Mouse (Mus musculus) MEL (cell line): ENCODE results near the gene Fam19a2. TPM values are rescaled to one million over a fixed set of nuclear protein-coding genes. Genes with fewer than 3 reads are reported as not detected.

Experiments used
- DNase-seq: peaks from one replicate; pipeline ENCODE4 v3.0.0; 2011; ENCODE audit warnings: low read depth, low spot score
- H3K27ac ChIP-seq: 2 replicates; pipeline ENCODE4 v1.5.1; 2012; ENCODE audit warnings: low read depth, mild to moderate bottlenecking, control low read depth, low read length, moderate library complexity; ENCODE audit not compliant: control insufficient read depth
- H3K27me3 ChIP-seq, 2 experiments: fragments of 150-350 bp in 1 of 2; sonication (generic) in 1 of 2; 2 replicates each; pipeline ENCODE4 v1.6.1; 2012; ENCODE audit warnings: low read length in 2 of 2, mild to moderate bottlenecking in 2 of 2, improper control_type of control experiment in 1 of 2, moderate library complexity in 1 of 2; ENCODE audit not compliant: insufficient read depth in 2 of 2, control insufficient read depth in 1 of 2
- H3K36me3 ChIP-seq, 2 experiments: 2 replicates each; pipeline ENCODE4 v1.6.1; 2012 to 2014; ENCODE audit warnings: low read length in 2 of 2, improper control_type of control experiment in 1 of 2, inconsistent platforms in 1 of 2, mild to moderate bottlenecking in 1 of 2; ENCODE audit not compliant: insufficient read depth in 2 of 2, control insufficient read depth in 1 of 2
- H3K4me1 ChIP-seq, 2 experiments: fragments of 150-350 bp in 1 of 2; sonication (generic) in 1 of 2; 2 replicates each; pipeline ENCODE4 v1.6.1; 2012; ENCODE audit warnings: low read length in 2 of 2, improper control_type of control experiment in 1 of 2, mild to moderate bottlenecking in 1 of 2; ENCODE audit not compliant: insufficient read depth in 2 of 2, control insufficient read depth in 1 of 2
- H3K4me3 ChIP-seq, 2 experiments: fragments of 150-350 bp in 1 of 2; sonication (generic) in 1 of 2; 2 replicates each; pipeline ENCODE4 v1.5.1; 2012; ENCODE audit warnings: low read depth in 2 of 2, low read length in 2 of 2, mild to moderate bottlenecking in 2 of 2, moderate library complexity in 2 of 2, control low read depth in 1 of 2, improper control_type of control experiment in 1 of 2; ENCODE audit not compliant: control insufficient read depth in 1 of 2, insufficient read depth in 1 of 2
- H3K79me2 ChIP-seq: 2 replicates; pipeline ENCODE4 v1.6.1; 2012; ENCODE audit warnings: mild to moderate bottlenecking, low read length, moderate library complexity; ENCODE audit not compliant: control insufficient read depth, poor library complexity, insufficient read depth
- H3K9ac ChIP-seq: 2 replicates; pipeline ENCODE4 v1.6.1; 2012; ENCODE audit warnings: low read depth, mild to moderate bottlenecking, control low read depth, low read length, moderate library complexity; ENCODE audit not compliant: control insufficient read depth, poor library complexity, severe bottlenecking
- H3K9me3 ChIP-seq: fragments of 150-350 bp; sonication (generic); replicated peaks from 2 replicates; pipeline ENCODE4 v1.6.1; 2012; ENCODE audit warnings: mild to moderate bottlenecking, low read length, improper control_type of control experiment, moderate library complexity; ENCODE audit not compliant: insufficient read depth
- BHLHE40 ChIP-seq: IDR thresholded peaks from 2 replicates; pipeline ENCODE4 v1.6.1; 2012; ENCODE audit warnings: low read depth, mild to moderate bottlenecking, inconsistent platforms, low read length, improper control_type of control experiment, borderline replicate concordance
- E2F4 ChIP-seq: IDR thresholded peaks from 2 replicates; pipeline ENCODE4 v1.6.1; 2011; ENCODE audit warnings: low read depth, low read length, improper control_type of control experiment, borderline replicate concordance
- GATA1 ChIP-seq: IDR thresholded peaks from 2 replicates; pipeline ENCODE4 v1.6.1; 2011; ENCODE audit warnings: low read depth, low read length, improper control_type of control experiment
- JUND ChIP-seq: IDR thresholded peaks from 2 replicates; pipeline ENCODE4 v1.6.1; 2011; ENCODE audit warnings: low read depth, mild to moderate bottlenecking, improper control_type of control experiment, low read length
- MAFK ChIP-seq: IDR thresholded peaks from 2 replicates; pipeline ENCODE4 v1.6.1; 2011; ENCODE audit warnings: low read depth, mild to moderate bottlenecking, low read length, improper control_type of control experiment, borderline replicate concordance
- MAX ChIP-seq: IDR thresholded peaks from 2 replicates; pipeline ENCODE4 v1.6.1; 2011; ENCODE audit warnings: low read length, improper control_type of control experiment
- MEF2A ChIP-seq: IDR thresholded peaks from 2 replicates; pipeline ENCODE4 v1.6.1; 2014; ENCODE audit warnings: low read depth, mild to moderate bottlenecking, inconsistent platforms, low read length, improper control_type of control experiment; ENCODE audit not compliant: poor library complexity, insufficient replicate concordance, severe bottlenecking; ENCODE audit errors: extremely low read depth
- MYC ChIP-seq: IDR thresholded peaks from 2 replicates; pipeline ENCODE4 v1.6.1; 2011; ENCODE audit warnings: low read depth, mild to moderate bottlenecking, low read length, improper control_type of control experiment, moderate library complexity
- NRF1 ChIP-seq: IDR thresholded peaks from 2 replicates; pipeline ENCODE4 v1.6.1; 2014; ENCODE audit warnings: low read depth, mild to moderate bottlenecking, inconsistent platforms, low read length, improper control_type of control experiment, moderate library complexity; ENCODE audit not compliant: poor library complexity, insufficient read depth, severe bottlenecking
- POLR2A ChIP-seq, 2 experiments: IDR thresholded peaks; 2 replicates each; pipeline ENCODE4 v1.6.1; 2011 to 2012; ENCODE audit warnings: low read length in 2 of 2, mild to moderate bottlenecking in 2 of 2, control low read depth in 1 of 2, improper control_type of control experiment in 1 of 2, low read depth in 1 of 2, moderate library complexity in 1 of 2; ENCODE audit not compliant: control insufficient read depth in 1 of 2, insufficient read depth in 1 of 2, poor library complexity in 1 of 2
- POLR2AphosphoS2 ChIP-seq: IDR thresholded peaks from 2 replicates; pipeline ENCODE4 v1.6.1; 2011; ENCODE audit warnings: low read length, improper control_type of control experiment
- TAL1 ChIP-seq: IDR thresholded peaks from 2 replicates; pipeline ENCODE4 v1.6.1; 2012; ENCODE audit warnings: mild to moderate bottlenecking, inconsistent platforms, low read length, moderate library complexity, mixed read lengths
- TCF12 ChIP-seq: IDR thresholded peaks from 2 replicates; pipeline ENCODE4 v1.6.1; 2014; ENCODE audit warnings: low read depth, mild to moderate bottlenecking, inconsistent platforms, low read length, improper control_type of control experiment, moderate library complexity
- USF2 ChIP-seq, 2 experiments: IDR thresholded peaks; 2 replicates each; pipeline ENCODE4 v1.6.1; 2011 to 2012; ENCODE audit warnings: improper control_type of control experiment in 2 of 2, low read length in 2 of 2, borderline replicate concordance in 1 of 2, inconsistent platforms in 1 of 2, low read depth in 1 of 2, mild to moderate bottlenecking in 1 of 2; ENCODE audit not compliant: insufficient read depth in 1 of 2
- ZKSCAN1 ChIP-seq: IDR thresholded peaks from 2 replicates; pipeline ENCODE4 v1.6.1; 2012; ENCODE audit warnings: low read depth, mild to moderate bottlenecking, inconsistent platforms, low read length, improper control_type of control experiment, moderate library complexity
- ZMIZ1 ChIP-seq: IDR thresholded peaks from 2 replicates; pipeline ENCODE4 v1.6.1; 2012; ENCODE audit warnings: low read depth, mild to moderate bottlenecking, inconsistent platforms, low read length, improper control_type of control experiment, moderate library complexity
- polyA plus RNA-seq, 2 experiments: library from polyadenylated mRNA; stranded (reverse) in 1 of 2; unstranded in 1 of 2; fragments of >175 nt in 1 of 2; fragments of >200 nt in 1 of 2; gene quantifications; 2 replicates each; pipeline versions ENCODE4 v1.2.1 to v1.2.4; 2012; ENCODE audit warnings: low replicate concordance in 2 of 2, low read depth in 1 of 2; ENCODE audit not compliant: insufficient read length in 2 of 2, insufficient read depth in 1 of 2, missing spikeins in 1 of 2
- total RNA-seq: library from RNA; depleted of rRNA; stranded (reverse); fragments of 300-350 nt; gene quantifications from 2 replicates; pipeline ENCODE4 v1.2.3, GENCODE M21; 2012

The Fam19a2 gene
- total and polyA plus RNA-seq, 3 experiments, result not detected

DNA sequence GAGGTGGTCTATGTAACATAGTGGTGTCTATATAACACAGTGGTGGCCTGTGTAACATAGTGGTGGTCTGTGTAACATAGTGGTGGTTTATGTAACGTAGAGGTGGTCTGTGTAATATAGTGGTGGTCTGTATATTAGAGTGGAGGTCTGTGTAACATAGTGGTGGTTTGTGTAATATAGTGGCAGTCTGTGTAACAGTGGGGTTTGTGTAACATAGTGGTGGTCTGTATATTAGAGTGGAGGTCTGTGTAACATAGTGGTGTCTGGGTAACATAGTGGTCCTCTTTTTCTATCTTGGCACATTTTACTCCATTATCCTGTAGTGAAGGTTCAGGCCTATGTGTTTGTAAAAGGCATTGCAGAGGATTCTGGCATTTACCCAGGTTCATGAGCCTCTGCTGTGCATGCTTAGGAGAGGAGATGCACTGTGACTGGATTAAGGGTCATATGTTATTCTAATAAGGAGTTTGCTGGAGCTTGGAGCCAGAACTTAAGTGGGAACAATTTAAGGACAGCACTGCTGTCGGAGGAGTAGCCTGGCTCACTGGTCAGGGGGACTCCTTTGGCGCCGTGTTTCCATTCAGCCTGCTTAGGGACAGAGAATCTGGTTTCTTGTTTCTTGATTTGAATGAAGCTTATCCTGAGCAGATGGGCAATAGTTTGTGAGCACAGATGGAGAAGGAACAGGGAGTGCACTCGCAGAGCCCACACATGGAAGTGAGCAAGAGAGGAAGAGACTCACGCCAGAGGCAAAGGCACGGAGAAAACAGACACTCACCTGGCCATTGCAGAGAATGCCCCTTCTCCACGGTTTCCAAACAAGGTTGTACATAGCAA lies 162.9 kb downstream of the Fam19a2 start (continued):
- TF ChIP-seq BHLHE40, result no peak
- no peak for TF ChIP-seq ZMIZ1
- no peak for TF ChIP-seq JUND
- TF ChIP-seq TCF12, result no peak

DNA sequence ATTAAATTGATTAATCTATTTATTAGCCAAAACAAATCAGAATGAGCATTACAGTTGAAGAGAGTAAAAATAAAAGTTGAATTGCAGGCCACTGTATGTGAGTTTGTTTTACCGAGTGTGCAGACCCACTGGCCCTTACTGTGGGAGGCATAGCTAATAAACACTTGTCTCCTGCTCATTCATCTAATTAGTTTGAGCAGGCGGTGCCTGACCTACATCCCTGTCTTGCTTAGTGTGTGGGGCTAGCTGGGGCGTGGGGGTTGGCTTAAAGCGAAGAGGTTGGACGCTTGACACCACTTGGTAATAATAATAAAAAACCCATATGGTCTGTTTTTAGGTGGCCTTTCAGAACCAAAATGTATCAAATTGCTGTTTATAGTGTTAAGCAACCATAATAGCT lies 167.8 kb downstream of the Fam19a2 start:
- no peaks in the 10 kb centered on the region for H3K36me3 ChIP-seq
- H3K79me2 ChIP-seq, result no peaks in the 10 kb centered on the region
- no peak overlapping the region for H3K4me3 ChIP-seq
- no peaks in the 10 kb centered on the region for H3K9me3 ChIP-seq
- no peaks in the 10 kb centered on the region for H3K27me3 ChIP-seq
- no peak overlapping the region for H3K27ac ChIP-seq
- H3K4me1 ChIP-seq, result no peaks in the 10 kb centered on the region
- no peak for DNase-seq
- TF ChIP-seq POLR2A (IDR thresholded peaks at IDR 0.05; ENCODE audit: control insufficient read depth in 1 of 2, insufficient read depth in 1 of 2, low read depth in 1 of 2, low read length in 2 of 2, poor library complexity in 1 of 2) (no peak), MAX (no peak), MAFK (no peak), MYC (no peak), ZKSCAN1 (no peak), GATA1 (no peak)
- no peak overlapping the region for H3K9ac ChIP-seq

DNA sequence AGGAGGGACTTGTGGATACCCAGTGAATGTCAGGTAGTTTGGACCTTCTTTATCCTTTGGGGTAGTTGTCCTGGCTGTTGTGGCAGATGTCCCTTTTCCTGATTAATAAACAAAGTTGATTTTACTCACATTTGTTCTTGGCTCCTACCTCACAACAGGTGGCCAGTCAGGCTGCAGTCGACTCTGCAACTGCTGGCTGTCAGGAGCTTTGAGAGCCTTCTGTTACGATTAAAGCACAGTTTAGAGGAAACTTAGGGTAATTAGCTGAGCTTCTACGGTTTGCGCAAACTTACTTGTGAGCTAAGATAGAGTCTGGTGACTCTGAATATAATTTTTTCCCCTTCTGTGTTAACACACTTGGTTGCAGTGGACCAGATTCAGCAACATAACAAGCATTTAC lies 173.8 kb downstream of the Fam19a2 start:
- no peak for TF ChIP-seq NRF1
- TF ChIP-seq E2F4, result no peak
- TF ChIP-seq TCF12, result no peak
- TF ChIP-seq POLR2AphosphoS2, result no peak
- TF ChIP-seq GATA1, result no peak
- TF ChIP-seq MEF2A, result no peak
- no peak for TF ChIP-seq USF2 (IDR thresholded peaks at IDR 0.05; ENCODE audit: borderline replicate concordance in 1 of 2, insufficient read depth in 1 of 2, low read depth in 1 of 2, low read length in 2 of 2)
- TF ChIP-seq TAL1, result no peak
- no peaks in the 10 kb centered on the region for H3K79me2 ChIP-seq
- no peaks in the 10 kb centered on the region for H3K36me3 ChIP-seq
- no peaks in the 10 kb centered on the region for H3K9me3 ChIP-seq
- DNase-seq, result no peak
- H3K4me3 ChIP-seq, result no peak overlapping the region
- H3K27ac ChIP-seq, result no peak overlapping the region
- H3K4me1 ChIP-seq, result no peaks in the 10 kb centered on the region
- no peaks in the 10 kb centered on the region for H3K27me3 ChIP-seq
- H3K9ac ChIP-seq, result no peak overlapping the region
